Mouse (Mus musculus): ENCODE results near the gene Gm49391.
"Not testable (repeated sequence)": the region's sequence is repeated elsewhere in the genome, so short reads cannot be mapped to it uniquely, and the experiment has no call there.

The Gm49391 gene

GRCm38 (mm10) chr13:60936500-60936901 lies at the start of gene Gm49391, which contains the start of gene Ctla2a:
Gm49391 (minus strand) TSS chr13:60936571.
Ctla2a (minus strand) TSS chr13:60936625.
- peak; percentile 85; the same call in 1 of the 2 replicates for TF ChIP-seq GATA4 (IDR thresholded peaks at IDR 0.05; ENCODE audit: insufficient replicate concordance, low read length)

GRCm38 (mm10) chr13:60961706-60962105 lies 25.3 kb upstream of the Gm49391 start:
- no peak for TF ChIP-seq GATA4 (IDR thresholded peaks at IDR 0.05; ENCODE audit: insufficient replicate concordance, low read length)

GRCm38 (mm10) chr13:60941884-60942283 lies 5.5 kb upstream of the Gm49391 start, which contains the start of gene Tpbpa:
Tpbpa (minus strand) TSS chr13:60941984.
- TF ChIP-seq GATA4 (IDR thresholded peaks at IDR 0.05; ENCODE audit: insufficient replicate concordance, low read length) = not testable (repeated sequence)

GRCm38 (mm10) chr13:60935490-60935889 lies 881 bp downstream of the Gm49391 start, which contains the start of gene Gm49393:
Gm49393 (minus strand) TSS chr13:60935590.
- TF ChIP-seq GATA4 (IDR thresholded peaks at IDR 0.05; ENCODE audit: insufficient replicate concordance, low read length) = not testable (repeated sequence)

GRCm38 (mm10) chr13:60904780-60905179 lies 31.6 kb downstream of the Gm49391 start, which contains the start of gene Tpbpb:
Tpbpb (minus strand) TSS chr13:60904880.
- not testable (repeated sequence) for TF ChIP-seq GATA4 (IDR thresholded peaks at IDR 0.05; ENCODE audit: insufficient replicate concordance, low read length)

- peak; percentile 36; the same call in 1 of the 2 replicates for TF ChIP-seq GATA4 (IDR thresholded peaks at IDR 0.05; ENCODE audit: insufficient replicate concordance, low read length)
These were observed 39.0 kb downstream of the Gm49391 start, which contains the start of gene Ctla2b for GRCm38 (mm10) chr13:60897328-60897727. Ctla2b (minus strand) TSS chr13:60897447.

GRCm38 (mm10) chr13:60896794-60897193 lies 39.6 kb downstream of the Gm49391 start, which contains the start of gene Gm49392:
Gm49392 (minus strand) TSS chr13:60896894.
- not testable (repeated sequence) for TF ChIP-seq GATA4 (IDR thresholded peaks at IDR 0.05; ENCODE audit: insufficient replicate concordance, low read length)

GRCm38 (mm10) chr13:60895406-60896160 lies 40.8 kb downstream of the Gm49391 start:
- TF ChIP-seq GATA4 (IDR thresholded peaks at IDR 0.05; ENCODE audit: insufficient replicate concordance, low read length) = no peak

- no peak for TF ChIP-seq GATA4 (IDR thresholded peaks at IDR 0.05; ENCODE audit: insufficient replicate concordance, low read length)
These were observed 44.1 kb downstream of the Gm49391 start for GRCm38 (mm10) chr13:60892301-60892700.

- TF ChIP-seq GATA4 (IDR thresholded peaks at IDR 0.05; ENCODE audit: insufficient replicate concordance, low read length) = no peak
These were observed 72.1 kb downstream of the Gm49391 start, which contains the start of gene 4930486L24Rik for GRCm38 (mm10) chr13:60864281-60864680. 4930486L24Rik (minus strand) TSS chr13:60864475.

- TF ChIP-seq GATA4 (IDR thresholded peaks at IDR 0.05; ENCODE audit: insufficient replicate concordance, low read length) = no peak
These were observed 87.9 kb downstream of the Gm49391 start for GRCm38 (mm10) chr13:60848241-60849120.

Measured in liver, adult (tissue).